Mouse (Mus musculus): ENCODE data around the gene Sv2c. TPM values are rescaled to one million over a fixed set of nuclear protein-coding genes. Genes with fewer than 3 reads are reported as not detected.
"Not testable (repeated sequence)": the region's sequence is repeated elsewhere in the genome, so short reads cannot be mapped to it uniquely, and the experiment has no call there.

Sv2c gene
- polyA plus RNA-seq, 1 experiment from 2014 or later, result 1.5 TPM

DNA sequence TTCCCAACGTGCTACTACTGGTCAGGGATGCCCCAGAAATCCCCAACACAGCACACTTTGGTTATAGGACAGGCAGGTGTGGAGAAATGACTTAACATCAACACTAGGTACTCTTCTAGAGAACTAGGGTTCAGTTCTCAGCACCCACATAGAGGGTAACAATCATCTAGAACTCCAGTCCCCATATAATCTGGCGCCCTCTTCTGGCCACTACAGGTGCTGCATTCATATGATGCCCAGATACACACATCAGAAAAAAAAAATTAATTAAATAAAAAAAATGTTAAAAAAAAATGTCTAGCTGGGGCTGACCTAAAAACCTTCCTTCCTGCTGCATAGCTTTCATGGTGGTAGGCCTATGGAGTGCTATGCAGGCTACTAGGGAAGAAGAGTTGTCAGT is 135.1 kb downstream of the Sv2c start:
- no peak for ATAC-seq (ENCODE audit: insufficient number of reproducible peaks, insufficient read depth, low FRiP score, low TSS enrichment)
- Histone ChIP-seq H3K4me3 (no peak overlapping the region), H3K27me3 (no peaks in the 10 kb centered on the region), H3K27ac (no peak overlapping the region), H3K9ac (no peak overlapping the region), H3K9me3 (no peaks in the 10 kb centered on the region), H3K4me1 (no peaks in the 10 kb centered on the region), H3K4me2 (replicated peaks) (no peak overlapping the region), H3K36me3 (no peaks in the 10 kb centered on the region)
- 53% methylated on average over 2 of the region's 2 CpGs for WGBS

DNA sequence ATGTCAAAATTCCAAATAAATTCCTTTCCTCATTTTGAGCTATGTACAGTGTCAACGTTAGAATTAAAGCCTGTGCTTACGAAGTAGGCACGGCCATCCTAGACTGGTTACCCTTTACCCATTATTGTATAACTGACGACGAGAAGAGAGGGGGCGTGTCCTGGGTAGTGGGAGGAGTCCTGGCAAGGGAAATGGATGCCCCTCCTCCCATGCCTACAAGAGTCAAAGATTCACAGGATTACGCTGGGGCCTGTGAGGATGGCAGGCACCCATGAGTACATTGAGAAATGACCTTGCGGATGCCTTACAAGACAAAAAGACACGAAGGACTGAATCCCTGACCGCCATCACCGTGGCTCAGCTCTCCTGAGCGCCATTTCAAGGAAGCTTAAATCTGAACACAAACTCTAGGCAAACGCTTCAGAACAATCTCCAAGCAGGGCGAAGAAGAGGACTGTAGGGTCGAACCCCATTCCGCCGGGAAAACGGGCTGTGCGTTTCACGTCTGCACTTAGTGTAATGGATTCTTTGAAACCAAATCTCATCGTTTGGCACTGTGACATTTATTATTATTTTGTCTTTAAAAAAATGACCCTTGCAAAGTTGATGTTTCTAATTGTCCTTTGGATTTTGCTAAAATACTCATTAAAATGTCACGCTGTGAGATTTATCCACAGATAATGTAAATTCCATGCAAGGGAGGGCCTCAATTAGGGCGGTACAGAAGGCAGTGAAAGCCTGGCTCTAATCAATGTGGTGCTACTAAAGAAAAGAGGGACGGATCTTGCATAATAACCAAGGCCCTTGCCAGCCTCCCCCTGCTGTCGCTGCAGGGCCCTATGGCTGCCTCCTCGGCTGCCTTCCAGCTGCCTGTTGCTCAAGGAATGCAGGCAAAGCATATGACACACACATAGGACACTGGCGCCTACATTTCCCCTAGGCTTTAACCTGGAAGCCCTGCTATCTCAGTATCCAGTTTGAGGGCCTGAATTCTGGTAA is 137.4 kb downstream of the Sv2c start:
- Histone ChIP-seq H3K9me3 (no peaks in the 10 kb centered on the region), H3K4me2 (replicated peaks) (no peak overlapping the region), H3K4me3 (no peak overlapping the region), H3K27ac (no peak overlapping the region), H3K4me1 (no peaks in the 10 kb centered on the region), H3K36me3 (no peaks in the 10 kb centered on the region), H3K9ac (no peak overlapping the region), H3K27me3 (no peaks in the 10 kb centered on the region)
- 67% methylated on average over 27 of the region's 27 CpGs for WGBS
- no peak for ATAC-seq (ENCODE audit: insufficient number of reproducible peaks, insufficient read depth, low FRiP score, low TSS enrichment)

DNA sequence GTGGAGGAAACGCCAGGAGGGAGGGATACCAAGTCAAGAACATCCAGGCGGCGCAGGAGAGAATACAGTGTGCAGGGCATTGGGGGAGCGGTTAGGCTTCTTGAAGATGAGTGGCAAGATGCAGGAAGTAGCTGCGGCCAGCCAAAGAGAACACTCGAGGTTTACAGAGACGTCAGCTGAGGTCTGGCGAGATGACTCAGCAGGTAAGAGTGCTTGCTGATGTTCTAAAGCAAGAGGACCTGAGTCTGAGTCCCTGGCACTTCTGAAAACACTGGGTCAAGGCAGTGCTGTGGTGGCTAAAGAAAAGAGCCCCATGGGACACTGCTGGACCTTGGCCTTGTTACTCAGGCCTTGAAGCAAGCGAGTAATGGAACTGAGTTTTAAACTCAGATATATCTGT is 144.2 kb downstream of the Sv2c start:
- H3K4me1 ChIP-seq, result no peaks in the 10 kb centered on the region
- no peak overlapping the region for H3K27ac ChIP-seq
- H3K4me3 ChIP-seq, result no peak overlapping the region
- no peak overlapping the region for H3K4me2 ChIP-seq (replicated peaks)
- H3K27me3 ChIP-seq, result no peaks in the 10 kb centered on the region
- no peaks in the 10 kb centered on the region for H3K36me3 ChIP-seq
- no peak overlapping the region for H3K9ac ChIP-seq
- no peak for ATAC-seq (ENCODE audit: insufficient number of reproducible peaks, insufficient read depth, low FRiP score, low TSS enrichment)
- H3K9me3 ChIP-seq, result no peaks in the 10 kb centered on the region
- WGBS, result 83% methylated on average over 9 of the region's 9 CpGs

DNA sequence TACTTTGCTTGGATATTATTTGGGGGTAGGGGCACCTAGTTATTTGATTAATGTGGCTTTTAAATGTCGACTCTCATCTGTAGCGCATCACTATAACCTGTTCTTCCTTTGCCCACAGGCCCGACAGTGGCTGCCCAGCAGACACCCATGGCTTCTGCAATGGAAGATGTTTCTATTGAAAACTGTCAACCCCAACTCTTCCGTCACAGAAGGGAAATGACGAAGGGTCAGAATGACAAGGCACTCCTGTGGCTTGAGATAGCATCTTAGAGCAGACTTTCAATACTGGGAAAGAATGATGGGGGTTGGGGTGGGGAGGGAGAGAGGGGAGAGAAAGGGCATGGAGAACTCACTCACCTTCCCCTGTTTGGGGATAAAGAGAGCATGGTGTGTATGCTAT is 145.2 kb downstream of the Sv2c start:
- 84% methylated on average over 5 of the region's 5 CpGs for WGBS
- Histone ChIP-seq H3K4me1 (no peaks in the 10 kb centered on the region), H3K4me3 (no peak overlapping the region), H3K27me3 (no peaks in the 10 kb centered on the region), H3K27ac (no peak overlapping the region), H3K9ac (no peak overlapping the region), H3K4me2 (replicated peaks) (no peak overlapping the region), H3K9me3 (no peaks in the 10 kb centered on the region), H3K36me3 (no peaks in the 10 kb centered on the region)
- ATAC-seq (ENCODE audit: insufficient number of reproducible peaks, insufficient read depth, low FRiP score, low TSS enrichment), result no peak

DNA sequence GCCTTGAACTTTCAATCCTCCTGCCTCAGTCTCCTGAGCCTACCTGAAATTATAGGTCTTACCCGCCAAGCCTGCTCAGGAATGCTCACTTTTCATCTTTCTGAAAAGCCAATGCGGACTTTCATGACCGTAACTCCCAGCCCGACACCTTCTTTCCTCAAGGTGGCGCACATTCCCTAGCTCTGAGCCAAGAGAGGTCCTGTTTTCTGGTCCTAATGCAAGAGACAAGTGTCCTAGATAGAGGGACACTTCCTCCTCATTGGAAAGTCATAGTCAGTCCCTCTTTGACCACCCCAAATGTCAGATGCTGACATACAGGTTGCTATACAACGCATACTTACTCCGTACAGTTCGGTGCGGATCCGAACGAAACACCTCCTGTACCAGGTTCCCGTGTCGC is 146.0 kb downstream of the Sv2c start:
- H3K36me3 ChIP-seq, result no peaks in the 10 kb centered on the region
- H3K9me3 ChIP-seq, result no peaks in the 10 kb centered on the region
- 70% methylated on average over 13 of the region's 13 CpGs for WGBS
- ATAC-seq (ENCODE audit: insufficient number of reproducible peaks, insufficient read depth, low FRiP score, low TSS enrichment), result no peak
- H3K4me3 ChIP-seq, result no peak overlapping the region
- no peaks in the 10 kb centered on the region for H3K4me1 ChIP-seq
- no peak overlapping the region for H3K27ac ChIP-seq
- H3K9ac ChIP-seq, result no peak overlapping the region
- H3K27me3 ChIP-seq, result no peaks in the 10 kb centered on the region
- H3K4me2 ChIP-seq (replicated peaks), result no peak overlapping the region

DNA sequence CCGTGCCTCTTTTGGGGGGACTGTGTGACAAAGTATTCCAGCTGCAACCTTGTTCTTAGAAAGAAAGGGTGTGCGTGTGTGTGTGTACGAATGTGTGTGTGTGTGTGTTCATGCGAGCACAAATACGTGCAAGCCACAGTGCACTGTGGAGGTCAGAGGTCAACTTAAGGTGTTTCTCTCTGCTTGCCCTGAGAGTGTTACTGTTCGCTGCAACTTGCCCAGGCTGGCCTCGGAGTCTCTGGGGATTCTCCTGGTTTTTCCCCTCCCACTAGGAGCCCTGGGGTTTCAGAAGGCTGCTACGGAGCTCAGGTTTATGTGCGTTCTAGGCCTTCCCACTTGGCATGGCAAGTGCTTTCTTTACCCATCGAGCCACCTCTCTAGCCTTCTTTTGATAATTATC is 157.2 kb downstream of the Sv2c start:
- H3K4me2 ChIP-seq (replicated peaks), result no peak overlapping the region
- H3K9me3 ChIP-seq, result no peaks in the 10 kb centered on the region
- no peak overlapping the region for H3K4me3 ChIP-seq
- H3K4me1 ChIP-seq, result no peaks in the 10 kb centered on the region
- no peaks in the 10 kb centered on the region for H3K27me3 ChIP-seq
- 71% methylated on average over 10 of the region's 10 CpGs for WGBS
- no peaks in the 10 kb centered on the region for H3K36me3 ChIP-seq
- H3K27ac ChIP-seq, result no peak overlapping the region
- no peak overlapping the region for H3K9ac ChIP-seq
- no peak for ATAC-seq (ENCODE audit: insufficient number of reproducible peaks, insufficient read depth, low FRiP score, low TSS enrichment)

DNA sequence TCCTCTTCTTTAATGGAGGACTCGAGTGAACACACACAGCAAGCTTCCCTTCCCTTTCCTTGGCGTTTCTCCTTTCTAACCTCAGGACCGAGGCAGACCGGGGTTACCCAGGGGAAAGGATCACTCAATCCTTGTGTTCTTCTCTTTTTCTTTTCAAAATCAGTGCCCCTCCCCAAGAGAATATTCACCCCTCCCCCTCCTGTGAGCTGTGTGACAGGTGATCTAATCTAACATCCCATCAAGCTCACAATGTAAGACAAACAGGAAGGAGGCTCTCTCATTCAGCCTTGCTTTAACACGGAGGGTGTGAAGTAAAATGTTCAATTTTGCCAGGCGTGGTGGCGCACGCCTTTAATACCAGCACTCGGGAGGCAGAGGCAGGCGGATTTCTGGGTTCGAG is 158.3 kb downstream of the Sv2c start:
- no peaks in the 10 kb centered on the region for H3K27me3 ChIP-seq
- H3K36me3 ChIP-seq, result no peaks in the 10 kb centered on the region
- H3K4me2 ChIP-seq (replicated peaks), result no peak overlapping the region
- H3K9ac ChIP-seq, result no peak overlapping the region
- H3K27ac ChIP-seq, result no peak overlapping the region
- no peak for ATAC-seq (ENCODE audit: insufficient number of reproducible peaks, insufficient read depth, low FRiP score, low TSS enrichment)
- H3K4me3 ChIP-seq, result no peak overlapping the region
- 89% methylated on average over 11 of the region's 11 CpGs for WGBS
- H3K9me3 ChIP-seq, result no peaks in the 10 kb centered on the region
- H3K4me1 ChIP-seq, result no peaks in the 10 kb centered on the region

DNA sequence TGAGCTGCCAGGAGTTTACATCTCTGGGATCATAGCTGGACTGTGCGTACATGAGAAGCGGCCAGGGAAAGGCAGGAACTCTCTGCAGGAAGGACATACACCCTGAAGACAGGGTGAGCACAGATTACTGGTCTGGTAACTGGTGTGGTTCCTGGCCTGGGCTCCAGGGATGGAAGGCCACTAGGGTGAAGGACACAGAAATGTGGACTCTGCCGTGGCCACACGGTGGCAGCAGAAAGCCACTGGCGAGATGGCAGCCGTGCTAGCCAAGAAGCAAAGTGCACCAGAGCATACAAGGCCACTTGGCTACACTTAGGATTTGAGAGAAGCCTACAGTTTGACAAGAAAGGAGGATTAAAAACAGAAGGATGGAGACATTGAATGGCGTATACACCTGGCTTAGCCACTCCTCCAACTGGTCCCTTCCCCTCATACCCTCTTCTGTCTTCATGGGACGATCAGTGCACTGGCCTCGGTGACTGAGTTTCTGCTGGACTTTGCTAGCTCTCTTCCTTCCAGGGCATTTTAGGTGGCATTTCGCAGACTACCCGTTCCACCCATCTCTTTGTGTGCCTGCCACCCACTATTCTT is 158.9 kb downstream of the Sv2c start:
- ATAC-seq (ENCODE audit: insufficient number of reproducible peaks, insufficient read depth, low FRiP score, low TSS enrichment), result no peak
- Histone ChIP-seq H3K4me3 (no peak overlapping the region), H3K9me3 (no peaks in the 10 kb centered on the region), H3K27ac (no peak overlapping the region), H3K9ac (no peak overlapping the region), H3K4me2 (replicated peaks) (no peak overlapping the region), H3K4me1 (no peaks in the 10 kb centered on the region), H3K27me3 (no peaks in the 10 kb centered on the region), H3K36me3 (no peaks in the 10 kb centered on the region)
- WGBS, result 54% methylated on average over 11 of the region's 11 CpGs

DNA sequence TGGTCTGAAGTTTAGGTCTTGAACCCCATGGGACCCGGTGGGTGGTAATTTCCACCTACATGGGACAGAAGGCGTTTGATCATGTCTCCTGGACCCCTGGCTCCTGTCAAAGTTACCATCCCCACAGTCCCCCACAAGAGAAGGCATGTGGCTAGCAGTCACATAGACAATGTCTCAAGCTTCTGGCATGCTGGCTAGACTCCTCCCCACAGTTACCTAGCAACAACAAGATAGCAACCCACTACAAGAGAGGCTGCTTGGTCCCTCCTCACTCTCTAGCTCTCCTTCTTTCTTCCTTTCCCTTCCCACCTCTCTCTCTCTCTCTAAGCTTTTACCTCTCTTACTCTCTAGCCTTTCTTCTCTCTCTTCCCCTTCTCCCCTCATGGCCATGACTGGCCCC is 164.3 kb downstream of the Sv2c start:
- not testable (repeated sequence) for H3K36me3 ChIP-seq; H3K9me3 ChIP-seq; H3K4me3 ChIP-seq; H3K4me2 ChIP-seq (replicated peaks); ATAC-seq (ENCODE audit: insufficient number of reproducible peaks, insufficient read depth, low FRiP score, low TSS enrichment); H3K27ac ChIP-seq; H3K27me3 ChIP-seq; H3K9ac ChIP-seq
- 79% methylated on average over 2 of the region's 2 CpGs for whole genome bisulfite sequencing
- H3K4me1 ChIP-seq, result peaks cover 29% of the 10 kb centered on the region

DNA sequence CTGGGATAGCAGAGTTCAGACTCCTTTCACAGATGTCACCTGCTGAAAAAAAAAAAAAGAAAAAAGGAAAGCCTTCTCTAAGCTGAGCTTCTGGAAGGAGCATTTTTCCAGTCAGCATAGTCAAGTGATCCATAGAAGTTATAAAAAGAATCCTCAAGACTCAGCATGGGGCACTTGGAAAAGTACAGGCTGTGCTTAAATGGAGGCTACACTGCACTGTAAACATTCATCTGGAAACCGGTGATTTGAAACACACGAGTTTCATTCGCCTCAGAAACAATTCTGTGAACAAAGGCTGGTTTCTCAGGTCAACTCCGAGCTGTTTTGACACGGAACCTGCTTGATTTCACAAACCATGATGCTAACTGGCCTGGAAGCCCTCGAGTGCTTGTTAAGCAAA is 165.6 kb downstream of the Sv2c start:
- no peak overlapping the region for H3K9ac ChIP-seq
- H3K27me3 ChIP-seq, result no peaks in the 10 kb centered on the region
- H3K4me3 ChIP-seq, result no peak overlapping the region
- no peak overlapping the region for H3K27ac ChIP-seq
- H3K9me3 ChIP-seq, result no peaks in the 10 kb centered on the region
- 58% methylated on average over 6 of the region's 6 CpGs for WGBS
- no peak for ATAC-seq (ENCODE audit: insufficient number of reproducible peaks, insufficient read depth, low FRiP score, low TSS enrichment)
- H3K4me2 ChIP-seq (replicated peaks), result no peak overlapping the region
- H3K4me1 ChIP-seq, result peaks cover 33% of the 10 kb centered on the region
- H3K36me3 ChIP-seq, result no peaks in the 10 kb centered on the region

DNA sequence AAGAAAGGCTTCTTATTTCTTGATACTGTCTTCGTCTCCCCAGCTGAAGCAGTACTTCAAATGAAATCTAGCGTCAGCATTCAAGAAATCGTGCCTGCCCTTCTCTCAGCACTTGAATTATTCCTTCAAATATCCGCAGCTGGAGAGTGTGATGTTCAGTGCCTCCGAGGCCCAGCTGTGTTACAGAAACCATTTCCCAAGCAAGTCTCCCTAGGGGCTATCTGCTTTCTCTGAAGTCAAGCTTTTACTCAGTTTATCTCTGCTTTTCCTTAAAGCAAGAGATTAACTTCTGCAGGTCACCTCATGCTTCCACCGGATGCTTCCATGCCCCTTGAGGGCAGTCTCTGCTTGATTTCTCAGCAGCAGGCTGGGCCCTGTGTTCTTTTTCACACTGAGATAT is 166.8 kb downstream of the Sv2c start:
- Histone ChIP-seq H3K27ac (peak overlapping the region; percentile 76; the same call in 1 of the 2 replicates), H3K36me3 (no peaks in the 10 kb centered on the region), H3K9ac (no peak overlapping the region), H3K4me1 (peaks cover 42% of the 10 kb centered on the region), H3K27me3 (no peaks in the 10 kb centered on the region), H3K4me2 (replicated peaks) (no peak overlapping the region), H3K4me3 (no peak overlapping the region), H3K9me3 (no peaks in the 10 kb centered on the region)
- ATAC-seq (ENCODE audit: insufficient number of reproducible peaks, insufficient read depth, low FRiP score, low TSS enrichment), result no peak
- 40% methylated on average over 6 of the region's 6 CpGs for WGBS

DNA sequence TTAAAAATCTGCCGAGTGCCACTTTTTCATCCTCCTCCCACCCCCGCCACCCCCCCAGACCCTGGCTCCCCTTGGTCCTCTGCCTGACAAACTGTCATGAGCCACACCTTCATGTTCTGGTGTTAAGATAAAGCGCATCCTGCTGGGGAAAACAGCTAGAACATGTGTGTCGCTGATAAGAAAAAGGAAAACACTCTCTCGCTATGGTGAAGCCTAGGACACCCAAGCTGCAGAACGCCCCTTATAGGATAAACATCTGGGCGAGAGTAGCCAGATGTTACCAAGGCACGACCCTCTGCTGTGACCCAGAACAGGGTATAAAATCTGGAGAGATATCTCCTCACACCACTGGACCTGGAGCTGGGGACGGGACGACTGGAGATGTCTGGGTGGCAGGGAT is 167.2 kb downstream of the Sv2c start:
- Histone ChIP-seq H3K4me3 (no peak overlapping the region), H3K36me3 (no peaks in the 10 kb centered on the region), H3K9ac (no peak overlapping the region), H3K4me1 (peaks cover 45% of the 10 kb centered on the region), H3K27ac (peak overlapping the region; percentile 76; the same call in 1 of the 2 replicates), H3K9me3 (no peaks in the 10 kb centered on the region), H3K27me3 (no peaks in the 10 kb centered on the region), H3K4me2 (replicated peaks) (no peak overlapping the region)
- no peak for ATAC-seq (ENCODE audit: insufficient number of reproducible peaks, insufficient read depth, low FRiP score, low TSS enrichment)
- 58% methylated on average over 10 of the region's 10 CpGs for WGBS
